Comparison of ENCODE assay signal across 21 mouse cellular contexts in genomic region chr11:97184875-97185274, GRCm38 (mm10). TPM values are rescaled to one million over a fixed set of nuclear protein-coding genes. Genes with fewer than 3 reads are reported as not detected.
A peak's percentile ranks its signal among the peaks of the same experiment; 100 is the strongest.
DNase-seq lines count a peak whose midpoint lies in the region; ATAC-seq lines count a peak whose summit lies in the region.
"Had no signal": no experiment of that assay in that cellular context is flagged by ENCODE, and none has a peak within 500 bp of the region (broad histone marks: within the 10 kb centered on the region; RNA-seq: fewer than 3 reads in every experiment).

No protein-coding gene starts in this region.

- peak overlapping the region; percentile 92 for H3K4me2 ChIP-seq in liver, embryonic 12.5 days
- no peak overlapping the region for H3K4me2 ChIP-seq in intestine, embryonic 15.5 days (replicated peaks)
- H3K4me2 ChIP-seq: embryonic facial prominence, embryonic 15.5 days; hindbrain, embryonic 15.5 days; neural tube, embryonic 13.5 days; stomach, embryonic 15.5 days had no signal

- H3K9me3 ChIP-seq in liver, embryonic 12.5 days (replicated peaks): no peaks in the 10 kb centered on the region
- no peaks in the 10 kb centered on the region for H3K9me3 ChIP-seq in intestine, embryonic 15.5 days
- H3K9me3 ChIP-seq: embryonic facial prominence, embryonic 15.5 days; hindbrain, embryonic 15.5 days; megakaryocyte, embryonic 14.5 days; neural tube, embryonic 13.5 days; stomach, embryonic 15.5 days had no signal

- 0 out of 2 replicates have a peak overlapping the region, but pooled peaks have one; percentile 37 for H3K9ac ChIP-seq in liver, embryonic 12.5 days
- H3K9ac ChIP-seq in intestine, embryonic 15.5 days: no peak overlapping the region
- H3K9ac ChIP-seq: embryonic facial prominence, embryonic 15.5 days; hindbrain, embryonic 15.5 days; neural tube, embryonic 13.5 days; stomach, embryonic 15.5 days had no signal

- no peaks in the 10 kb centered on the region for H3K27me3 ChIP-seq in liver, embryonic 12.5 days (replicated peaks)
- H3K27me3 ChIP-seq in intestine, embryonic 15.5 days (replicated peaks): no peaks in the 10 kb centered on the region
- H3K27me3 ChIP-seq: embryonic facial prominence, embryonic 15.5 days; hindbrain, embryonic 15.5 days; megakaryocyte, embryonic 14.5 days; neural tube, embryonic 13.5 days; stomach, embryonic 15.5 days had no signal

- peaks cover 73% of the 10 kb centered on the region for H3K4me1 ChIP-seq in liver, embryonic 12.5 days
- H3K4me1 ChIP-seq in intestine, embryonic 15.5 days (replicated peaks): peaks cover 3% of the 10 kb centered on the region

- H3K27ac ChIP-seq in liver, embryonic 12.5 days: no peak overlapping the region
- no peak overlapping the region for H3K27ac ChIP-seq in intestine, embryonic 15.5 days
- H3K27ac ChIP-seq: embryonic facial prominence, embryonic 15.5 days; heart, adult 2 months; hindbrain, embryonic 15.5 days; neural tube, embryonic 13.5 days; stomach, embryonic 15.5 days had no signal

- no peak for ATAC-seq in liver, embryonic 12.5 days
- no peak for ATAC-seq in megakaryocyte progenitor cell, adult 5-6 weeks (replicated peaks; ENCODE audit: poor library complexity)
- no peak for ATAC-seq in intestine, embryonic 15.5 days
- ATAC-seq: lung, postnatal 0 days had no signal

- peak overlapping the region; percentile 12; the same call in 1 of the 2 replicates for H3K4me3 ChIP-seq in liver, embryonic 12.5 days
- no peak overlapping the region for H3K4me3 ChIP-seq in intestine, embryonic 15.5 days (replicated peaks)
- H3K4me3 ChIP-seq: embryonic facial prominence, embryonic 15.5 days; heart, adult 2 months; hindbrain, embryonic 15.5 days; megakaryocyte, embryonic 14.5 days; neural tube, embryonic 13.5 days; stomach, embryonic 15.5 days had no signal

- peak; percentile 18 for DNase-seq in embryo, embryonic 10.5 days (ENCODE audit: low spot score)
- no peak for DNase-seq in embryo, embryonic 11 days
- DNase-seq in liver: no peak
- peak; percentile 49 for DNase-seq in adipocyte (ENCODE audit: low spot score)
- no peak for DNase-seq in natural killer cell, adult 2 months (ENCODE audit: low spot score in 2 of 2)
- DNase-seq: adrenal gland, postnatal 36 days; cerebellum, adult 9-10 months; gastrocnemius, postnatal 14 days; heart, adult 2 months; kidney, adult 11 months; kidney, postnatal 25 days; spleen, adult 18-20 months had no signal

- peaks cover 68% of the 10 kb centered on the region for H3K36me3 ChIP-seq in liver, embryonic 12.5 days
- peaks cover 36% of the 10 kb centered on the region for H3K36me3 ChIP-seq in intestine, embryonic 15.5 days

- 73% methylated on average over 5 of the region's 5 CpGs for WGBS in liver, embryonic 12.5 days (ENCODE audit: insufficient replicate concordance)
- WGBS in intestine, embryonic 15.5 days: 71% methylated on average over 5 of the region's 5 CpGs

RNA-seq across cellular contexts. Expression of gene Kpnb1, which starts 2.8 kb away (rescaled TPM):
- polyA plus RNA-seq in liver, embryonic 12.5 days (2016; fragmentation: Nextera tagmentation; extraction: Ambion mirVana): 38.5 and 39.3 TPM in 2 replicates
- total RNA-seq in megakaryocyte progenitor cell, adult 5-6 weeks (2015): 156 and 175 TPM in 2 replicates
- 312 and 387 TPM in 2 replicates for total RNA-seq in megakaryocyte progenitor cell, adult 5-6 weeks (2017)
- 49.2 and 49.4 TPM in 2 replicates for polyA plus RNA-seq in intestine, embryonic 15.5 days (2015; fragmentation: Nextera tagmentation; extraction: Ambion mirVana)

RNA-seq across cellular contexts. Expression of gene Tbkbp1, which starts 33.6 kb away (rescaled TPM):
- 3.6 and 4.0 TPM in 2 replicates for polyA plus RNA-seq in liver, embryonic 12.5 days (2016; fragmentation: Nextera tagmentation; extraction: Ambion mirVana)
- total RNA-seq in megakaryocyte progenitor cell, adult 5-6 weeks (2015): 3.6 and 4.1 TPM in 2 replicates
- total RNA-seq in megakaryocyte progenitor cell, adult 5-6 weeks (2017): 2.5 and 5.8 TPM in 2 replicates
- polyA plus RNA-seq in intestine, embryonic 15.5 days (2015; fragmentation: Nextera tagmentation; extraction: Ambion mirVana): 3.8 and 4.2 TPM in 2 replicates

Comparison
In these comparisons a context has a peak if more than half of its experiments do, and no peak if none do; other contexts are left out.
1. DNase-seq: peak in embryo, embryonic 10.5 days (single experiment) and adipocyte (single experiment); none in embryo, embryonic 11 days (single experiment), liver (single experiment) and natural killer cell, adult 2 months (0 of 2).